29 mouse cellular contexts compared by ENCODE assay signal in genomic region chr10:27198443-27198842, GRCm38 (mm10).
"Had no signal": no experiment of that assay in that cellular context is flagged by ENCODE, and none has a peak within 500 bp of the region (broad histone marks: within the 10 kb centered on the region; RNA-seq: fewer than 3 reads in every experiment).

No protein-coding gene starts in this region.

- H3K4me1 ChIP-seq: embryonic facial prominence, embryonic 12.5 days; embryonic facial prominence, embryonic 13.5 days; embryonic facial prominence, embryonic 15.5 days; forebrain, embryonic 13.5 days; forebrain, embryonic 15.5 days had no signal

- H3K27ac ChIP-seq: embryonic facial prominence, embryonic 10.5 days; embryonic facial prominence, embryonic 12.5 days; embryonic facial prominence, embryonic 13.5 days; embryonic facial prominence, embryonic 15.5 days; forebrain, embryonic 10.5 days; forebrain, embryonic 12.5 days; forebrain, embryonic 13.5 days; forebrain, embryonic 15.5 days; gastrocnemius, adult 2 months; heart, adult 2 months had no signal

- ATAC-seq: forebrain, embryonic 13.5 days; forebrain, embryonic 14.5 days; forebrain, embryonic 15.5 days; forebrain, embryonic 16.5 days; forebrain, postnatal 0 days had no signal

- H3K4me2 ChIP-seq: embryonic facial prominence, embryonic 12.5 days; embryonic facial prominence, embryonic 13.5 days; embryonic facial prominence, embryonic 15.5 days; forebrain, embryonic 12.5 days; forebrain, embryonic 13.5 days; forebrain, embryonic 15.5 days had no signal

- H3K27me3 ChIP-seq: embryonic facial prominence, embryonic 12.5 days; embryonic facial prominence, embryonic 13.5 days; embryonic facial prominence, embryonic 15.5 days; forebrain, embryonic 12.5 days; forebrain, embryonic 13.5 days; forebrain, embryonic 15.5 days had no signal

- H3K4me3 ChIP-seq: embryonic facial prominence, embryonic 10.5 days; embryonic facial prominence, embryonic 12.5 days; embryonic facial prominence, embryonic 13.5 days; embryonic facial prominence, embryonic 15.5 days; erythroblast, embryonic 14.5 days; forebrain, embryonic 10.5 days; forebrain, embryonic 12.5 days; forebrain, embryonic 13.5 days; forebrain, embryonic 15.5 days; gastrocnemius, adult 2 months; heart, adult 2 months had no signal

- DNase-seq: cerebellum, adult 2 months; cerebellum, adult 8-10 months; cerebellum, adult 9-10 months; cerebellum, adult 9-11 months; cerebellum, postnatal 10 days; cerebellum, postnatal 14 days; cerebellum, postnatal 25 days; cerebellum, postnatal 36 days; embryo, embryonic 11 days; forebrain, postnatal 0 days; gastrocnemius, adult 2 months; gastrocnemius, postnatal 10 days; gastrocnemius, postnatal 14 days; gastrocnemius, postnatal 25 days; gastrocnemius, postnatal 36 days; heart, adult 11 months; heart, adult 18-20 months; heart, adult 2 months had no signal

- H3K36me3 ChIP-seq: embryonic facial prominence, embryonic 10.5 days; embryonic facial prominence, embryonic 12.5 days; embryonic facial prominence, embryonic 13.5 days; embryonic facial prominence, embryonic 15.5 days; forebrain, embryonic 10.5 days; forebrain, embryonic 12.5 days; forebrain, embryonic 15.5 days had no signal

- H3K9me3 ChIP-seq: embryonic facial prominence, embryonic 10.5 days; embryonic facial prominence, embryonic 12.5 days; embryonic facial prominence, embryonic 13.5 days; embryonic facial prominence, embryonic 15.5 days; forebrain, embryonic 10.5 days; forebrain, embryonic 12.5 days; forebrain, embryonic 13.5 days; forebrain, embryonic 15.5 days had no signal

- H3K9ac ChIP-seq: embryonic facial prominence, embryonic 12.5 days; embryonic facial prominence, embryonic 13.5 days; embryonic facial prominence, embryonic 15.5 days; forebrain, embryonic 12.5 days; forebrain, embryonic 13.5 days; forebrain, embryonic 15.5 days; forebrain, postnatal 0 days had no signal
